Mouse (Mus musculus) central nervous system, embryonic 11.5 days (tissue): Measurements from ENCODE around the gene Gm14124. TPM values are rescaled to one million over a fixed set of nuclear protein-coding genes. Genes with fewer than 3 reads are reported as not detected.

Experiments
- polyA plus RNA-seq: library from polyadenylated mRNA; depleted of rRNA; stranded (reverse); fragments of >200 nt; gene quantifications from 2 replicates; pipeline ENCODE4 v1.2.3, GENCODE M21; 2012; rRNA removed

The Gm14124 gene
- polyA plus RNA-seq = 0.06 TPM in 1 of 2 replicates, not detected in the other

GRCm38 (mm10) chr2:150257291-150257690 is at the start of gene Gm14124:
TSS of gene Gm14124 (plus strand) at chr2:150257517.

GRCm38 (mm10) chr2:150217600-150218362 is 39.5 kb upstream of the Gm14124 start, which contains the start of gene Zfp937:
TSS of gene Zfp937 (plus strand) at chr2:150218073.

GRCm38 (mm10) chr2:150255491-150255890 is 1.8 kb upstream of the Gm14124 start, which contains the start of gene Gm21994:
TSS of gene Gm21994 (minus strand) at chr2:150255591.

Other genes with a start within 250 kb of the Gm14124 start
- gene Zfp120, start 120.8 kb upstream of the Gm14124 start, polyA plus RNA-seq = 3.2 and 4.1 TPM in 2 replicates
- not detected in 2 replicates for gene Gm10770, start 77.8 kb upstream of the Gm14124 start, polyA plus RNA-seq
- gene Gm14139, start 75.8 kb upstream of the Gm14124 start, polyA plus RNA-seq = 0.04 TPM in 1 of 2 replicates, not detected in the other
- 2.3 and 4.1 TPM in 2 replicates for gene Zfp937, start 39.4 kb upstream of the Gm14124 start, polyA plus RNA-seq
- gene Gm21994, start 1.9 kb upstream of the Gm14124 start, polyA plus RNA-seq = 0.68 and 2.5 TPM in 2 replicates
- 0.73 TPM in 1 of 2 replicates, not detected in the other for gene Gm10130, start 66.2 kb downstream of the Gm14124 start, polyA plus RNA-seq
- gene 3300002I08Rik, start 105.2 kb downstream of the Gm14124 start, polyA plus RNA-seq = 3.1 and 4.2 TPM in 2 replicates
- 1.5 and 2.7 TPM in 2 replicates for gene Zfp442, start 194.0 kb downstream of the Gm14124 start, polyA plus RNA-seq
- 0.05 and 0.06 TPM in 2 replicates for gene Zfp345, start 227.6 kb downstream of the Gm14124 start, polyA plus RNA-seq